Mouse (Mus musculus): ENCODE measurements around the gene Isy1.

DNA sequence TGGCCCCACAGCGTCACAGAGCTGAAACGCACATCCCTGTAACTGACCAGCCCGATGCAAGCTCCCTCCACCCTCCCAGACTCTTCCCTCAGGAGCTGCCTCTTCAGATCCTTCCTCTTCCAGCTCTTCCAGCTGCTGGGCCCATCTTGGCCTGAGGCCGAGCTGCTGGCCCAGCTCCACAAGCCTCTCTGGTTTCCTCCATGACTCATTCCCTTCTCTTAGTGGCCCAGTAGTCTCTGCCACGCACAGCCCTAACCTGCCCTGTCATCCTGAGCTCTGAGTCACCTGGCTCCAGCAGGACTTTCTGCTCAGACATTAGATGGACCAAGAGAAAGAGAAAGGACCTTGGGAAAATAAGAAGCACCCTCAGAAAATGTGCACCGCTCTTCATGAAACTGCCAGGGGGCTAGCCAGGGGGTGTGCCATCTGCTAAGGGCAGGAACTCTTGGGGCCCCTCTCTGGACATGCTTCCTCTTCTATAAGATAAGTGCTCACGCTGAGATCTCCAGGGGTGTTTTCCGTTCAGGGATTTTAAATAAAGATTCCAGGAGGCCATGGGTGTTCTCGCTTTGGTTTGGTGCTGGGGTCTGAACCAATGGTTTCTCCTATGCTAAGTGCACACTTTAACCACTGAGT lies 30.4 kb upstream of the Isy1 start:
- TF ChIP-seq CTCF (IDR thresholded peaks at IDR 0.05; ENCODE audit: extremely low read depth, insufficient read length, insufficient replicate concordance, low read depth, low read length) (no peak), POLR2A (IDR thresholded peaks at IDR 0.05; ENCODE audit: low read depth, low read length) (0 out of 2 replicates have a peak, but pooled peaks have one; percentile 6)
